In the genomic region with DNA sequence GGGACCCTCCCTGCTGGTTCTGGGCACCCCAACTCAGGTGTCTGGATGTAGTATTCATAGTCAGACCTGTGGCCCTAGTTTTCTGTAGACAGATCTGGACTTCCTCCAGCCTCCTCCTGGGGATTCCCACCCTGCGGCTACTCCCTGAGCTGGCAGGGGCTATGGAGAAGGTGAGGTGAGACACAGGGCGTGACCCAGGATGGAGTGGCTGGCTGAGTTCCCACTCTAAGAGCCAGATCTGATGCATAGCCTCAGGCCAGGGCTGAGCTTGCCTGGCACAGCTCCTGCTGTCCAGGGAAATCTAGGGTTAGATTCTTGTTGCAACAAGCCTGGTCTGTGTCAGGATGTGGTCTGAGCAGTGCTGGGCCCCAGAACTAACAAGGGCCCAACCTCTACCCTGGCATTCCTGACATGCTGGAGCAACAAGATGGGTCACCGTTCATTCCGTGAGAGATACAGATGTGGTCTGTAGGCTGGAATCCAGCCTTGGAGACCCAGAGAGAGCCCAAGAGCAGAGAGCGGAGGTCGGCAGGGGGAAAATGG, we compare ENCODE assay signal across 14 mouse cellular contexts. TPM values are rescaled to one million over a fixed set of nuclear protein-coding genes. Genes with fewer than 3 reads are reported as not detected.
DNase-seq lines count a peak whose midpoint lies in the region; ATAC-seq lines count a peak whose summit lies in the region.
"Had no signal": no experiment of that assay in that cellular context is flagged by ENCODE, and none has a peak within 500 bp of the region (broad histone marks: within the 10 kb centered on the region; RNA-seq: fewer than 3 reads in every experiment).

No protein-coding gene starts in this region.

- no peaks in the 10 kb centered on the region for H3K27me3 ChIP-seq in heart, embryonic 11.5 days (ENCODE audit: control insufficient read depth, insufficient read depth, low read length)
- no peaks in the 10 kb centered on the region for H3K27me3 ChIP-seq in embryonic facial prominence, embryonic 13.5 days
- H3K27me3 ChIP-seq in intestine, embryonic 16.5 days (replicated peaks; ENCODE audit: control insufficient read depth, insufficient read depth, low read length) = no peaks in the 10 kb centered on the region
- H3K27me3 ChIP-seq: intestine, embryonic 15.5 days; liver, embryonic 13.5 days had no signal

- H3K36me3 ChIP-seq in heart, embryonic 11.5 days (ENCODE audit: control insufficient read depth, insufficient read depth, low read length) = no peaks in the 10 kb centered on the region
- no peaks in the 10 kb centered on the region for H3K36me3 ChIP-seq in embryonic facial prominence, embryonic 13.5 days
- H3K36me3 ChIP-seq in intestine, embryonic 16.5 days (ENCODE audit: control insufficient read depth, insufficient read depth, low read length) = no peaks in the 10 kb centered on the region
- H3K36me3 ChIP-seq: intestine, embryonic 15.5 days; limb, embryonic 10.5 days; liver, embryonic 13.5 days had no signal

- 0 out of 2 replicates have a peak, but pooled peaks have one; percentile 37 for ATAC-seq in heart, embryonic 11.5 days (replicated peaks; ENCODE audit: insufficient number of reproducible peaks, low FRiP score, low TSS enrichment)
- ATAC-seq in embryonic facial prominence, embryonic 13.5 days (ENCODE audit: insufficient number of reproducible peaks, insufficient read depth, low FRiP score, low TSS enrichment, low read depth) = 0 out of 2 replicates have a peak, but pooled peaks have one; percentile 2
- ATAC-seq in intestine, embryonic 16.5 days = no peak
- ATAC-seq in CD4-positive, CD25-positive, alpha-beta regulatory T cell, adult 4 months = no peak
- ATAC-seq: intestine, embryonic 15.5 days had no signal

- 73% methylated on average over 6 of the region's 6 CpGs for WGBS in heart, embryonic 11.5 days (ENCODE audit: insufficient replicate concordance)
- 68% methylated on average over 6 of the region's 6 CpGs for whole genome bisulfite sequencing in embryonic facial prominence, embryonic 13.5 days
- WGBS in intestine, embryonic 16.5 days = 87% methylated on average over 6 of the region's 6 CpGs

- no peak for DNase-seq in heart, postnatal 36 days
- DNase-seq in urinary bladder, adult 18-20 months (ENCODE audit: low spot score in 2 of 2) = peak; percentile 55 to 81
- DNase-seq in urinary bladder, postnatal 10 days (ENCODE audit: low spot score) = no peak
- no peak for DNase-seq in left cerebral cortex, postnatal 36 days (ENCODE audit: low spot score in 2 of 2)
- DNase-seq: cerebellum, postnatal 10 days; kidney, postnatal 14 days; liver, embryonic 13.5 days; right cerebral cortex, adult 18-20 months had no signal

- intact Hi-C loops in heart, postnatal 36 days (cut with DNase I) = no loop called here
- intact Hi-C loops in left cerebral cortex, postnatal 36 days (cut with DNase I) = no loop called here

- H3K9me3 ChIP-seq in heart, embryonic 11.5 days (replicated peaks; ENCODE audit: control insufficient read depth, low read length) = no peaks in the 10 kb centered on the region
- H3K9me3 ChIP-seq in embryonic facial prominence, embryonic 13.5 days = no peaks in the 10 kb centered on the region
- H3K9me3 ChIP-seq in intestine, embryonic 16.5 days (ENCODE audit: control insufficient read depth, low read length) = no peaks in the 10 kb centered on the region
- H3K9me3 ChIP-seq: intestine, embryonic 15.5 days; limb, embryonic 10.5 days; liver, embryonic 13.5 days had no signal

- no peak overlapping the region for H3K27ac ChIP-seq in heart, embryonic 11.5 days (ENCODE audit: low read depth, low read length)
- no peak overlapping the region for H3K27ac ChIP-seq in embryonic facial prominence, embryonic 13.5 days
- no peak overlapping the region for H3K27ac ChIP-seq in intestine, embryonic 16.5 days (ENCODE audit: low read length)
- H3K27ac ChIP-seq: intestine, embryonic 15.5 days; limb, embryonic 10.5 days; liver, embryonic 13.5 days had no signal

- H3K4me1 ChIP-seq in heart, embryonic 11.5 days (ENCODE audit: control insufficient read depth, insufficient read depth, low read length) = no peaks in the 10 kb centered on the region
- H3K4me1 ChIP-seq in embryonic facial prominence, embryonic 13.5 days = peaks cover 17% of the 10 kb centered on the region
- H3K4me1 ChIP-seq in intestine, embryonic 16.5 days (ENCODE audit: control insufficient read depth, insufficient read depth, low read length) = 0 out of 2 replicates have a peak, but pooled peaks cover 3% of the 10 kb centered on the region
- H3K4me1 ChIP-seq: intestine, embryonic 15.5 days; liver, embryonic 13.5 days had no signal

- no peak overlapping the region for H3K4me2 ChIP-seq in heart, embryonic 11.5 days
- no peak overlapping the region for H3K4me2 ChIP-seq in embryonic facial prominence, embryonic 13.5 days
- no peak overlapping the region for H3K4me2 ChIP-seq in intestine, embryonic 16.5 days (ENCODE audit: low read depth, low read length)
- H3K4me2 ChIP-seq: intestine, embryonic 15.5 days; liver, embryonic 13.5 days had no signal

- H3K9ac ChIP-seq in heart, embryonic 11.5 days (ENCODE audit: low read depth, low read length) = no peak overlapping the region
- 0 out of 2 replicates have a peak overlapping the region, but pooled peaks have one; percentile 2 for H3K9ac ChIP-seq in embryonic facial prominence, embryonic 13.5 days
- no peak overlapping the region for H3K9ac ChIP-seq in intestine, embryonic 16.5 days (ENCODE audit: low read depth, low read length)
- H3K9ac ChIP-seq: intestine, embryonic 15.5 days; liver, embryonic 13.5 days had no signal

- no peak overlapping the region for H3K4me3 ChIP-seq in heart, embryonic 11.5 days (ENCODE audit: low read depth, low read length)
- H3K4me3 ChIP-seq in embryonic facial prominence, embryonic 13.5 days = no peak overlapping the region
- no peak overlapping the region for H3K4me3 ChIP-seq in intestine, embryonic 16.5 days (ENCODE audit: low read length)
- H3K4me3 ChIP-seq: intestine, embryonic 15.5 days; limb, embryonic 10.5 days; liver, embryonic 13.5 days had no signal

RNA-seq across cellular contexts. Expression of a gene that starts 7.0 kb away (rescaled TPM):
- 4.7 and 6.2 TPM in 2 replicates for polyA plus RNA-seq in heart, embryonic 11.5 days (2014; fragmentation: Nextera tagmentation; extraction: Ambion mirVana)
- total RNA-seq in heart, postnatal 36 days (2021) = 1 to 10 TPM; 3.4 to 4.9 TPM
- polyA plus RNA-seq in embryonic facial prominence, embryonic 13.5 days (2015; fragmentation: Nextera tagmentation; extraction: Ambion mirVana) = 21.5 and 22.1 TPM in 2 replicates
- polyA plus RNA-seq in intestine, embryonic 16.5 days (2015; fragmentation: Nextera tagmentation; extraction: Ambion mirVana) = 11.8 and 15.5 TPM in 2 replicates
- polyA plus RNA-seq in CD4-positive, CD25-positive, alpha-beta regulatory T cell, adult 4 months (2017; shearing (Covaris generic)) = 1 to 10 TPM; 1.6 to 2.0 TPM
- total RNA-seq in left cerebral cortex, postnatal 36 days (2021) = 100 to 1,000 TPM; 130 to 131 TPM

RNA-seq across cellular contexts. Expression of a gene that starts 43.8 kb away (rescaled TPM):
- 29.8 and 35.8 TPM in 2 replicates for polyA plus RNA-seq in heart, embryonic 11.5 days (2014; fragmentation: Nextera tagmentation; extraction: Ambion mirVana)
- total RNA-seq in heart, postnatal 36 days (2021) = 10 to 100 TPM; 21.5 to 23.1 TPM
- 80.6 and 90.9 TPM in 2 replicates for polyA plus RNA-seq in embryonic facial prominence, embryonic 13.5 days (2015; fragmentation: Nextera tagmentation; extraction: Ambion mirVana)
- polyA plus RNA-seq in intestine, embryonic 16.5 days (2015; fragmentation: Nextera tagmentation; extraction: Ambion mirVana) = 66.8 and 71.3 TPM in 2 replicates
- polyA plus RNA-seq in CD4-positive, CD25-positive, alpha-beta regulatory T cell, adult 4 months (2017; shearing (Covaris generic)) = 10 to 100 TPM; 41.4 to 59.3 TPM
- total RNA-seq in left cerebral cortex, postnatal 36 days (2021) = 10 to 100 TPM; 65.5 to 67.4 TPM

Comparison
In these comparisons a context has a peak if more than half of its experiments do, and no peak if none do; other contexts are left out.
1. DNase-seq: peak in urinary bladder, adult 18-20 months (2 of 2); none in heart, postnatal 36 days (0 of 2), urinary bladder, postnatal 10 days (single experiment) and left cerebral cortex, postnatal 36 days (0 of 2).
2. ATAC-seq: peak in heart, embryonic 11.5 days (single experiment) and embryonic facial prominence, embryonic 13.5 days (single experiment); none in intestine, embryonic 16.5 days (single experiment) and CD4-positive, CD25-positive, alpha-beta regulatory T cell, adult 4 months (single experiment).